Mouse (Mus musculus) bone marrow macrophage, adult 2 months (primary cell): ENCODE results near the gene Tgfbrap1.

ENCODE experiments used
- CTCF ChIP-seq: IDR thresholded peaks from 2 replicates; pipeline ENCODE4 v1.5.1; 2012; ENCODE audit warnings: low read depth, mild to moderate bottlenecking, low read length, moderate library complexity
- POLR2A ChIP-seq: IDR thresholded peaks from 2 replicates; pipeline ENCODE4 v1.6.1; 2012; ENCODE audit warnings: mild to moderate bottlenecking, low read depth, low read length, borderline replicate concordance

DNA sequence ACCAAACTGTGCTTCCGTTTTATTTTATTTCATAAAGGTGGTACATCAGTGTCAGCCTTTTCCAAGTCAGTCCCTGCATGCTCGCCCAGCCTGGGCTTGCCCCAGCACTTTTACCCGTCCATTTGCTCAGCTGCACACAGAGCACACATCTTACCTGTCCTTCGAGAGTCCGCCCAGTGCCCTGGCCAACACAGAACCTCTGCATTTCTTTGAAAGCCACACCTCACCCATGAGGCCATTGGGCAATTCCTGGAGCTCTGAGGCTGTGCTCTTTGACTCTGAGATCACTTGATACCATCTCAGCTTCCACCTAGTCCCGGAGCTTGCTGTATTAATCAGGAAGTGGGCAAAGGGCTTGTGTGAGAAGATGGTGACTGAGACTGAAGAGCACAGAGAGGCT is 47.0 kb upstream of the Tgfbrap1 start:
- TF ChIP-seq CTCF (no peak), POLR2A (no peak)
